ENCODE assay signal across 9 mouse cellular contexts in the genomic region with DNA sequence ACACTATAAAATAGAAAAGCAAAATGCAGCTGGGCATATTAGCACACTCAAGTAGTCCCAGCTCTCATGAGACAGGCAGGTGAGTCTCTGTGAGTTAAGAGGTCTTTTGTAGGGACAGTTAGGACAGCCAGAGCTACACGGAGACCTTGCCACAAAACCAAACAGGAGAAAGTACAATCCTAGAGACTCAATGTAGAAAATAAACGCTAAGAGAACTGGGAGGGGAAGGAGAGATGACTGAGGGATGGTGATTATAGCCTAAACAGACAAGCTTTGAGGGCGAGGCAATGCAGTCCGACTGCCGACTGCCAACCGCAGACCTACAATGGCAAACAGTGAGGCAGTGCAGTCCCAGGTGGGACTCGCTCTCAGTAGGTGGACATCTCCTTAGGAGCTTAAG. TPM values are rescaled to one million over a fixed set of nuclear protein-coding genes. Genes with fewer than 3 reads are reported as not detected.
DNase-seq lines count a peak whose midpoint lies in the region; ATAC-seq and TF ChIP-seq lines count a peak whose summit lies in the region.
"Had no signal": no experiment of that assay in that cellular context is flagged by ENCODE, and none has a peak within 500 bp of the region (broad histone marks: within the 10 kb centered on the region; RNA-seq: fewer than 3 reads in every experiment).

No protein-coding gene starts in this region.

- H3K36me3 ChIP-seq in heart, embryonic 12.5 days, result no peaks in the 10 kb centered on the region
- H3K36me3 ChIP-seq in megakaryocyte, embryonic 14.5 days (replicated peaks; ENCODE audit: low read length), result peaks cover 33% of the 10 kb centered on the region
- H3K36me3 ChIP-seq in intestine, embryonic 16.5 days (ENCODE audit: control insufficient read depth, insufficient read depth, low read length), result no peaks in the 10 kb centered on the region

- no peaks in the 10 kb centered on the region for H3K27me3 ChIP-seq in heart, embryonic 12.5 days (replicated peaks)
- no peaks in the 10 kb centered on the region for H3K27me3 ChIP-seq in megakaryocyte, embryonic 14.5 days (replicated peaks)
- no peaks in the 10 kb centered on the region for H3K27me3 ChIP-seq in intestine, embryonic 16.5 days (replicated peaks; ENCODE audit: control insufficient read depth, insufficient read depth, low read length)

- no peak overlapping the region for H3K4me3 ChIP-seq in heart, embryonic 12.5 days
- peak overlapping the region; percentile 93 for H3K4me3 ChIP-seq in megakaryocyte, embryonic 14.5 days (replicated peaks)
- H3K4me3 ChIP-seq in intestine, embryonic 16.5 days (ENCODE audit: low read length), result no peak overlapping the region
- H3K4me3 ChIP-seq in left cerebral cortex, adult 2 months, result no peak overlapping the region

- no peak for ATAC-seq in heart, embryonic 12.5 days (ENCODE audit: insufficient number of reproducible peaks, low FRiP score)
- ATAC-seq in megakaryocyte, adult 5-6 weeks (ENCODE audit: poor library complexity, severe bottlenecking), result no peak
- ATAC-seq in intestine, embryonic 16.5 days, result no peak

- H3K4me2 ChIP-seq in heart, embryonic 12.5 days, result peak overlapping the region; percentile 73
- H3K4me2 ChIP-seq in intestine, embryonic 16.5 days (ENCODE audit: low read depth, low read length), result peak overlapping the region; percentile 62

- no peak for TF ChIP-seq CTCF in left cerebral cortex, adult 2 months (IDR thresholded peaks at IDR 0.05)

- no peak for DNase-seq in heart, adult 8-10 months (ENCODE audit: low spot score)
- DNase-seq in cerebellum, postnatal 25 days, result no peak
- DNase-seq in frontal cortex, postnatal 25 days (ENCODE audit: low spot score in 2 of 2), result no peak
- no peak for DNase-seq in left cerebral cortex, adult 2 months (ENCODE audit: extremely low spot score in 1 of 2, low spot score in 2 of 2)
- DNase-seq: gastrocnemius, postnatal 36 days had no signal

- peak overlapping the region; percentile 40; the same call in 1 of the 2 replicates for H3K9ac ChIP-seq in heart, embryonic 12.5 days
- H3K9ac ChIP-seq in intestine, embryonic 16.5 days (ENCODE audit: low read depth, low read length), result peak overlapping the region; percentile 91

- H3K9me3 ChIP-seq in heart, embryonic 12.5 days (replicated peaks), result no peaks in the 10 kb centered on the region
- no peaks in the 10 kb centered on the region for H3K9me3 ChIP-seq in megakaryocyte, embryonic 14.5 days
- H3K9me3 ChIP-seq in intestine, embryonic 16.5 days (ENCODE audit: control insufficient read depth, low read length), result no peaks in the 10 kb centered on the region

- 29% methylated on average over 7 of the region's 7 CpGs for WGBS in heart, embryonic 12.5 days
- 30% methylated on average over 7 of the region's 7 CpGs for WGBS in intestine, embryonic 16.5 days

- peak overlapping the region; percentile 98 for H3K27ac ChIP-seq in heart, embryonic 12.5 days (ENCODE audit: poor library complexity, severe bottlenecking)
- peak overlapping the region; percentile 99 for H3K27ac ChIP-seq in intestine, embryonic 16.5 days (ENCODE audit: low read length)
- H3K27ac ChIP-seq in left cerebral cortex, adult 2 months, result no peak overlapping the region

- H3K4me1 ChIP-seq in heart, embryonic 12.5 days (replicated peaks), result peaks cover 31% of the 10 kb centered on the region
- peaks cover 58% of the 10 kb centered on the region for H3K4me1 ChIP-seq in megakaryocyte, embryonic 14.5 days
- peaks cover 14% of the 10 kb centered on the region for H3K4me1 ChIP-seq in intestine, embryonic 16.5 days (ENCODE audit: control insufficient read depth, insufficient read depth, low read length)

- intact Hi-C loops in left cerebral cortex, adult 2 months (cut with DNase I), result no loop called here

RNA-seq across cellular contexts. Expression of a gene that starts 43.0 kb away (rescaled TPM):
- polyA plus RNA-seq in heart, embryonic 12.5 days (2016; fragmentation: Nextera tagmentation; extraction: Ambion mirVana), result 11.1 and 11.4 TPM in 2 replicates
- total RNA-seq in heart, adult 8-10 months (2022), result 1 to 10 TPM; 5.4 to 6.2 (median 5.8) TPM
- 0.32 TPM in 1 of 2 replicates, not detected in the other for polyA plus RNA-seq in megakaryocyte, embryonic 14.5 days (2012; ENCODE audit: insufficient read depth, low replicate concordance)
- total RNA-seq in megakaryocyte, adult 5-6 weeks (2015), result 7.8 and 9.6 TPM in 2 replicates
- 5.4 and 5.5 TPM in 2 replicates for total RNA-seq in megakaryocyte, adult 5-6 weeks (2017)
- 9.3 and 11.4 TPM in 2 replicates for polyA plus RNA-seq in intestine, embryonic 16.5 days (2015; fragmentation: Nextera tagmentation; extraction: Ambion mirVana)
- 1 to 10 TPM; 5.3 to 6.8 TPM for total RNA-seq in left cerebral cortex, adult 2 months (2021)

RNA-seq across cellular contexts. Expression of a gene that starts 43.2 kb away (rescaled TPM):
- polyA plus RNA-seq in heart, embryonic 12.5 days (2016; fragmentation: Nextera tagmentation; extraction: Ambion mirVana), result 56.8 and 57.1 TPM in 2 replicates
- 10 to 100 TPM; 16.5 to 24.5 (median 23.9) TPM for total RNA-seq in heart, adult 8-10 months (2022)
- polyA plus RNA-seq in megakaryocyte, embryonic 14.5 days (2012; ENCODE audit: insufficient read depth, low replicate concordance), result 5.3 TPM in 1 of 2 replicates, not detected in the other
- total RNA-seq in megakaryocyte, adult 5-6 weeks (2015), result 30.4 and 38.4 TPM in 2 replicates
- total RNA-seq in megakaryocyte, adult 5-6 weeks (2017), result 29.9 and 35.4 TPM in 2 replicates
- 45.2 and 56.8 TPM in 2 replicates for polyA plus RNA-seq in intestine, embryonic 16.5 days (2015; fragmentation: Nextera tagmentation; extraction: Ambion mirVana)
- total RNA-seq in left cerebral cortex, adult 2 months (2021), result 10 to 100 TPM; 38.5 to 39.2 TPM
